Mouse (Mus musculus): Measurements from ENCODE around the gene Nr6a1.

- no peak for TF ChIP-seq ZNF384 (IDR thresholded peaks at IDR 0.05; ENCODE audit: low read depth, low read length)
- no peak for TF ChIP-seq MAFK (IDR thresholded peaks at IDR 0.05; ENCODE audit: insufficient read depth, low read depth, low read length)
- no peak for TF ChIP-seq HCFC1 (IDR thresholded peaks at IDR 0.05; ENCODE audit: borderline replicate concordance, insufficient read depth, low read length)
These were observed 24.6 kb downstream of the Nr6a1 start for GRCm38 (mm10) chr2:38902866-38903265.

Measured in ES-E14 (cell line).